Mouse (Mus musculus) adrenal gland, postnatal 25 days (tissue): Measurements from ENCODE around the gene Prkce. TPM values are rescaled to one million over a fixed set of nuclear protein-coding genes. Genes with fewer than 3 reads are reported as not detected.

ENCODE experiments used
- DNase-seq: peaks from one replicate; pipeline ENCODE4 v3.0.0; 2021; ENCODE audit warnings: mixed read lengths
- total RNA-seq: library from RNA; stranded (reverse); gene quantifications from 2 replicates; pipeline ENCODE4 v1.2.3, GENCODE M21; 2021

Gene Prkce
- total RNA-seq, 1 experiment from 2014 or later: 25.8 TPM

DNA sequence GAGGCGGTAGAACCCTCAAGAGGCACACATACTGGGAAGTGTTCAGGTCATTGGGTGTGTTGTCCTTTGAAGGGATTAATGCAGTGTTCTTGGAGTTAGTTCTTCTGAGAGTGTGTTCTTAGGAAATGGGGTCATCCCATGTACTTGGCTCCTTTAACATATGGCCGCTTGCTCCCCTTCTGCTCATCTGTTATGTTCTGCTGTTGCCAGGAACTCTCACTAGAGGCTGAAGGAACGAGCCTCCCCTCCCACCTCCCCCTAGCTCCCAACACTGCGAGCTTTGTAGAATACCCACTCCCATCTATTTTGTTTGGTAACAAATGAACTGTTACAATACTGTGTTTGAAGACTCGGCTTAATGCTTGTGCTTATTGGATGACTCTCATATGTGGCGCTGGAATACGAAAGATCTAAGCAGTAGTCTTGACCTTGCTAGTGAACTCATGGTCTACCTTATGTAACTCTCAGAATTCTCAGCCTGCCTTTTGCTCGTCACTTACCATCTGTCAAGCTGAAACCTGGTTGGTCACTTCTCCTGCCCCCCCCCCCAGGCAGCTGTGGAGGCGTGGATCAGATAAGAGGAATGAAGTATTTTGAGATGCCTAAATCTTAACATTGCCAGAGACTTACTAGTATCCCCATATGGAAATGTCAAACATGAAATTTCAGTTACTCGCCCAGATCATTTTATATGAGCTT lies 58.1 kb downstream of the Prkce start:
- no peak for DNase-seq

DNA sequence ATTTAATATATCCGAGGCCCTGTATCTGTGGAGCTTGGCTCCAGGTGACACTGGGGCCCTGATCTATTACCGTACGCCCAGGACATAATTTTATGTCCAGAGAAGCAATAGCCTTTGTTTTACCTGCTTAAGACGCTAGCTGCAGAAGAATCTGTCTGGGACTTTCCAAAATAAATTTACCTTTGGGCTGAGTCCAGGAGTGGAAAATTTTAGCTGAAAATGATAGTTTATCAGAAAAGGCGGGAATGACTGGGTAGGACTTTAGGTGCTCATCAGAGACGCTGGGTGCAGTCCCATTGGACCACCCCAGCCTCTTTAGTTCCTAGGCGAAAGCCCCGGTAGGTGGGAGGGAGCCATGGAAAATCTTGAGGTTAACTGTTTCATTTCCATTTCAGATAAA lies 58.6 kb downstream of the Prkce start:
- no peak for DNase-seq

DNA sequence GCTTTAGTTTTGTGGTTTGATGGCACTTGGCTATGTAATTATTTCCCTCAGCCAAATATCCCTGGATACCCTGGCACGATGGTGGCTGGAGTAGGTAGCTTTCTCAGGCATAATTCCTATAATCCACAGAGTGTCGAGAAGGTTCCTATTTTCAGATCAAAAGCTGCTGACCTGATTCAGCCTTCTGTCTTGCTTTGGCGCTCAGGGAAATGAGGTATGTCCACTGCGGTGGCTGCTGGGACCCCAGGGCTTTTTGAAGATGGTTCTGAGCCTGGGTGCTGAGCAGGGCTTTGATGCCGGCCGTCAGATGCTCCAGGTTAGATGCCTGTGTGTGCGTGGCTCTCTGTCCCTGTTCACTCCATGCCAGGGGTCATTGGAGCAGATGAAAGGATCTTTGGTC lies 59.0 kb downstream of the Prkce start:
- DNase-seq: no peak

DNA sequence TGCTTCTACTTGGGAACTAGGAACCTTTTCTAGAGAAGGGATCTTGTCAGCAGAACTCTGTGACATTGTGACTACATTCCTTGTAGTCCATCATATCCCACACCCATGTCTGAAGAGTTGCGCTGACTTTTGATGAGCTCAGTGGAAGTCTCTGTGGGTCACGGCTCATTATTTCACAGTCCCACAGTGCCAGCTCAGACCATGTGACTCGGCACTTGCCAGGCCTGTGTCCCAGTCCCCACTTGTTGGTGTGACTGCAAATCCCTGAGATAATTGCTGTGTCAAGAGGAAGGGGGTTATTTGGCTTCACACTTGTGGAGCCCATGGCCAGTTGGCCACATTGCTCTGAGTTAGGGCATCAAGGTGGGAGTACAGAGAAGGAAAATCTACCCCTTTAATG lies 59.8 kb downstream of the Prkce start:
- no peak for DNase-seq

DNA sequence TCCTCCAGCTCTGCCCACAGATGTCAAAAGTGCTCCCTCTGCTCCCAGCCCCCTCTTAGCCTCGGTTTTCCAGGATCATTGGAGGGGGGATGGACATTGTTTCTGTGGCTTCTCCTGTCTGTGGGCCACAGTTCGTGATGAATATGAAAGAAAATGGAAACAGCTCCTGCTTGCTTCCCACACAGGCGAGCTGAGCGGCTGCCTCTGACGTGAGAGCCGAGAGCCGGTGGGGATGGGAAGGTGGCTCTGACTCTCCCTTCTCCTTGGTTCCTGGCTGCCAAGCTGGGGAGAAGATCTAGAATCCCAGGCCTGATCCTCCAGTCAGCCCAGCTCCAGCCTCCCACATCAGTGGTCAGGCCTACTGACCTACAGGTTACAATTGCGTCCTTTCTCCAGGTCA lies 61.3 kb downstream of the Prkce start:
- no peak for DNase-seq

DNA sequence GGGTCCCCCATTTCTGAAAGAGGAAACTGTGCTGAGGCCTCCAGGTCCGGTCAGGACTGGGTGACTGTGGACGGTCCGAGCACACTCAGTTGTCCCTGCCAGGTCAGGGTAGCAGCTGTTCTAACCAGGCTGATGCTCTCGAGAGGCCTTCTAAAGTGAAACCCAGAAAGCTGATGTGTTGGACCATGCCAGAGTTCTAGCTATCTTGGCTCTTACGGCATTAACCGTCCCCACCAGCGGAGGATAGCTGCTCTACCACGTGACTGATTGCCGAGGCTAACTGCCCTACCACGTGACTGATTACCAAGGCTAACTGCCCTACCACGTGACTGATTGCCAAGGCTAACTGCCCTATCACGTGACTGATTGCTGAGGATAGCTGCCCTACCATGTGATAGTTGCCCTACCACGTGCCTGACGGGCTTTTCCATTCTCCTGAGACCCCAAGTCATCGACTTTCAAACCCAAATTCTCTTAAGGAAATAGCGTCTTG lies 62.6 kb downstream of the Prkce start:
- no peak for DNase-seq

DNA sequence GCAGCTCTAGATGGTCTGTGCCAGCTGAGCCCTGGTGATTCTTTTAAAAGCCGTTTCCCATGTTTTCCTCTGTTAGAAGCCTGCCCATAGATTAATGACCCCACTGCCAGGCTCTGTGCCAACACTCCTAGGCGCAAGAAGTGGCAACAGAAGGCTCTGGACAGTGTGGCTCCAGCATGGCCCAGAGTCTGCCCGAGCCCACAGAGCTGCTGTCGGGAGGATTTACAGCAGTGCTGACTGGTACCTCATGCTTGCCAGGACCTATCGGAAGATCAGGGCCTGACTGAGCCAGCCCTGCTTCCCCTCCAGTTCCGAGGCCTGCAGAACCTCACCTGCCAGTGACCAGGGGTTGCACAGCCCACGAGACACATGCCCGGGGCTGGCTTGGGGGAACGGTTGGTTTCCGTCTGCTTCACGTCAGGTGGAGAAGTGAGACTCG lies 64.2 kb downstream of the Prkce start:
- DNase-seq: peak; percentile 53

DNA sequence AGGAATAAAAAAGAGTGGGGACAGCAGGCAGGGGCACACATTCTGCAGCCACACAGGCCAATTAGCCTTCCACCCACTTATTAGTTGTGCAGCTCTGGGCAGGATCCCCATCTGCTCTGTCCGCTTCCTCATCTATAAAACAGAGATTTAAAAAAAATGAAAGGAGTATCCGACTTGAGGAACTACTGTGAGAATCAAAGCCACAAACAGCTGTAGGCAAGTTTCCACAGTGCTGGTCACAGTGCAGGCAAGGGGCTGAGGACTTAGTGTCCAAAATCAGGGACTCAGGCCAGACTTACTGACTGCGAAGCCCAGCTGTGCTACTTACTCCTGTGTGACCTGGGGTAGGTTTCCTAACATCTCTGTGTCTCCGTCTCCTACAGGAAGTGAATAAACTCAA lies 64.7 kb downstream of the Prkce start:
- DNase-seq: no peak

DNA sequence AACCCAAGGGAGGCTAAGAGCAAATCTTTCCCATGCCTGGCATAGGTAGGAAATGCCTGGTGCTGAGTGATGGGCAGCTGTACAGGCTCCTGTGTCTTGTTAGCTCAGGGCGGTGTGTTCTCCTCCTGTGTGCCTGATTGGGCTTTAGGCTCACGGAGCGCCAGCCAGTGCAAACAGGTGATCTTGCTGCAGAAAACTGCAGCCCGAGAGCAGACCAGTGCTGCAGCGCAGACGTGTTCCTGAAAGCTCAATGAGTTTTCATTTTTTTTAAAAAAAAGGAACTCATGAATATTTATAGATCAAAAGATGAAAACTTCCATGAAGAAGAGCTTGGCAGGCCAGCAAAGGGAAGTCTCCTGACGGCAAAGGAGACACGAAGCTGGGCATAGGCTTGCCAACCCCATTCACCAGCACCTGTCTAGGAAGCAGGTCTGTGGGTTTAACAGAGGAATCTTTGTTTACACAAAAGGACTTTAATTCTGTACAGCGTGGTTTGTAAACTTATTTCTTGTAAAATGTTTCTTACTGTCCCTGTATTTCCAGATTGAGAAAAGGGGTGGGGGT lies 67.1 kb downstream of the Prkce start:
- DNase-seq: no peak

DNA sequence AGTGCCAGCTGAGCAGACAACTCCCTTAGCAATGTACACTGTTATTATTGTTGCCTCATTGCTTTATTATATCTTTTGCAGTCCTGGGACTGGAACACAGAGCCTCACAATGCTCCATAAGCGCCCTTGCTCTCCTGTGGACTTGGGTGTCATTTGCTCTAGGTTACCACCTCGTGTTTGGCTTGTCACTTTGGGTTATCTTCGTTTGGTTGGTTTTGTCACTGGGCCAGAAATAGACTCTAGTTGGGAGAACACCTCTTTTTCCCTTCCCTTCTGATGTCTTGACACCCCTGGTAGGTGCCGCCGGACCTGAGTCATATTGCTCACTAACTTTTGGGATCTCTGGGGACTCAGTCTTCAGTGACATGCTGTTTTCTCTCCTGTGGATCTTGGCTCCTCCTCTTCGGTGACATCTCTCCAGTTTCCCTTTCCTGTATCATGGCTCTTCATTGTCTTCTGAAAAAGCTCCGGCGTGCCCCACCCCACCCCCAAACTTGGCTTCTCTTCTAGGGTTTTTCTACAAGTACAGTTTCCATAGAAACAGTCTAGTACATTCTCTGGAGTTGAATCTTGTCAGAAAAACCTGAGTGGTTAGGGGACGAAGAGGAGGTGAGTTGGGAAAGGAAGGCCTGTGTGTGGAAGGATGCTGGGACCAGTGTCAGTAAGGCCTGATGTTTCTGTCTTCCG lies 68.6 kb downstream of the Prkce start:
- no peak for DNase-seq

DNA sequence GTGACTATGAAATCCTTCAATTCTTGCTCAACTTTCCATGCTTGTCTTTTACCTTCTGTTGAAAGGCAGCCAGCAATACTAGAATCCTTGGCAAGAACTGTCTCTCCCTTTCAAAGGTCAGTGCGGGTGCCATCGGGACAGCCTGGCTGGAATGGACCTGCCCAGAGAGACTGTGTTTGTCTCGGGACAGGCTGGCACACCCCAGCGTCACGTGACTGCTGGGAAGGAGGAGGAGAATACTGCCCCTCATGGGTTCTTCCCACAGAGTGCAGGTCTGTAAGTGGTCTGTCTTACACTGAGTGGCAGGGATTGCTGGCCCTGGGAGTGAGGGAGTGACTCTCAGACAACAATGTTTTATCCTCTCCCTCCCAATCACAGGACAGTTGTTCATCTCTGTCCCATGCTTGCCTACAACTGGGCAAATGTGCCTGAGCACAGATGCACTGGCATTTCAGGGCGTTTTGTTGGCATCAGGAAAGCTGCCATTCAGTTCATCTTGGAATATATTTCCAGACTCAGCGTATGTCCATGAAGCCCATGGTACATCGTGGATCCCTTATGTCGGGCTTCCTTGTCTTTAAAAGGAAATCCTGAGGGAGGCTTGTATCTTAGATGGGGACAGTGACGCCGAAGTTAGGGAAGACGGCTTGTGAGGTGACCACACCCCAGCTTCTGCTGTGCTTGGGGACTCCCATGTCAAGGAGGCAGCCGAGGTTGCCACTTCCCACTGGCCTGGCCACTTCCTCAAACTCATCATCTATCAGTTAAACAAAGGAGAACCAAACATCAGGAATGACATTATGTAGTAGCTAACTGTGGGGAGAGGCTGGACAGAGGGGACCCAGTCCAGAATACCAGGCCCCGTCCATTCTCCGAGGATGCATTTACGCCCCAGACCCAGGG lies 69.5 kb downstream of the Prkce start:
- DNase-seq: peak; percentile 65

DNA sequence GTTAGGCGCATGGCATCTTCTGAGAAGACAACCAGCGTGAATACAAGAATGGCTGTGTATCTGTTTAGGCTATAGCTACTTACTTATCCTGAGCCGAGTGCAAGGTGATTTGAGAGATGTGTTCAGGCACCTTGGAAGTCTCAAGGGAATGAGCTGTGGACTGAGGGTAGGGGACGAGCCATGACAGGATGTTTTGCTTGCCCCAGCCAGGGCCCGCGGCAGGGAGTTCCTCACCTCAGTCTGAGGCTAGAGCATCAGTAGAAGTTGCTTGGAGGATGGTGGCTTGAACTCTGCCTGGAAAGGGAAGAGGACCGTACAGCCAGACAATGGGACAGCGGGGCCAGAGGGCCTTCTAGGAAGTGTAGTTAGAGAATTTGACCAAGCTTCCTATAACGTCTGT lies 74.7 kb downstream of the Prkce start:
- no peak for DNase-seq

DNA sequence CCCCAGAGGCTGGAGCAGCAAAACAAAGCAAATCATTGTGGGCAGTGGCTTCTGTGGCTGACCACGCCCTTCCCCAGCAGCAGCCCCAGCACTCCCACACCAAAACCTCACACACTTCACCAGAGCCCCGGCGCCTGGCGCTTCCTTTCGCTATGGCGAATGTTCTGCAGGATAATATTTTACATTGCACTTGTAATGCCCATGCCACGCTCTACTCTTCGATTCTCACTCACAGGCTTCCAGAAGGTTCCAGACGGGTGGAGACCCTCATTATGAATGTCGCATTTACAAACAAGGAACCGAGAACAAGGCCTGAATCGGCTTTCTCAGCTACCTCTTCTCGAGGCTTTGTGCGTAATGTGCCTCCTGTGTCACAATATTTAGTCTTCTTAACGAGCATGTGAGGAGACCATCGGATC lies 75.5 kb downstream of the Prkce start:
- DNase-seq: no peak

DNA sequence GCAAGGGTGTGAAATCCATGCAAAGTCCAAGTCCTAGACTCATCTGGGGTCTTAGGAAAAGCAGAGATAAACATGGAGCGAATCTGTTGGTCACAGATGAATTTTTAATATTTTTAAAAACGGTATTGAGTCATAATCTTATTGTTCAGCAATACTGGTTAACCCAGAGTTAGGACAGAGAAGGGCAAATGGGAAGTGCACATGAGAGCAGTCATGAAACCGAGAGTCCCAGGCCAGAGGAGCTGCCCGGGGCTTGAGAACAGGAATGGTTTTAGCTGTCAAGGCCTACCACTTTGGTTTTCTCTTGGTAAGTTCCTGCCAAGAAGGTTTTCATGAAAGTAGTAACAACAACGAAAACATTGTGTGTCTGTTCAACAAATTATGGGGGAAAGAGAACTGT lies 76.8 kb downstream of the Prkce start:
- no peak for DNase-seq

DNA sequence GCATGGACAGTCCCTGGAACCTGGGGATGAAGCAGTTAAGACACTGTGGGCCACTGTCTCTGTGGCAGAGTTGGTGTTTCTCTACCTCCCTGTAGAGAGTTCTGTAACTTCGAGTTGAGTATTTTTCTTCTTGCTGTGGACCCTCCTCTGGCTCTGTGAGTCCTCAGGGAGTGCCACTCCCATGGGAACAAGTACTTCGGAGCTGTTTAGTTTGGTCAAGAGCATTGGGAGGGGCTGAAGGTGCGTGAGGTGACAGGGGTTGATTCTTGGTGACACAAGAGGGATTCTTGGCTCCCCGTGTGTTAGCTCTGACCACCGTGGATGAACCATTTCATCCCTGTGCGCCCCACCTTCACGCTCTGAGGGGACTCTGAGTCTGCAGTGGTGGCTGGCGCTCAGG lies 81.2 kb downstream of the Prkce start:
- no peak for DNase-seq

DNA sequence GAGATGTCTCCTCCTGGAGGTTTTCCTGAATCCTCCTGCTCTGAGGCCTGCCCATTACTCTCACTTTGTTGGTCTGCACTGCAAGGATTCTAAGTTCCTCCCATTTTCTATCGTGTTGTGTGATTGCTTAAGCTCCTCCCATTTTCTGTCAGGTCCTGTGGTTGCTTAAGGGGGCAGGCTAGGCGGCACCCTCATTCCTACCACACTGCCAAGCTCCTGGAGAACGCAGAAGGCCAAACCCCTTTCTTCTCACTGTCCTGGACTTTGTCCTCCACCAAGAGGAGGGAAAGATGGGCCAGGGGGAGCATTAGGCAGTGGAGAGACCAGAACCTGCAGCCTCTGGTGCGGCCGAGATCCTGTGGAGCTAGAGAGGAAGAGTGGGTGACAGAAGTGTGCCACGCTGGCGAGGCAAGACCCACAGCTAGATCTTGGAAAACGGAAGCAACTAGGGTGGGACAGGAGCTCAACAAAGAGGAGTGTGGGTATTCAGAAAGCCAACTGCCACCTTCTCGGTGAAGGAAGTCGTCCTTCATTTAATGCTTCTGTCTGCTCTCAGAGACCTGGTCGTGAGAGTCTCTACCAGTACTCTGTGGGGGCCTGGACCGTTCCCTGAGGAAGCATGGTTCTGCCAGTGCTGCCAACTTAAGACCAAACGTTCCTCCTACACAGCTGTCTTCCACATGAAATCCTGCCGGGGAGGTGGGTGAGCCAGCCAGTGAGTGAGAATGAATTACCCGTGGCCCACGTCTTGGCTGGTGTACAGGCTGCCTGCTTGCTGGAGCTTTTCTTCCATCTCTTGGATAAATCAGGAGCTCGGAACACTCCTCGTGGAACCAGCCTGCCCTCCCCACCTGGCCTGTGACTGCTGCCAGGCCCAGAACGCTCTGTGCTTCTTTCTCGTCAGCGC lies 82.2 kb downstream of the Prkce start:
- no peak for DNase-seq

DNA sequence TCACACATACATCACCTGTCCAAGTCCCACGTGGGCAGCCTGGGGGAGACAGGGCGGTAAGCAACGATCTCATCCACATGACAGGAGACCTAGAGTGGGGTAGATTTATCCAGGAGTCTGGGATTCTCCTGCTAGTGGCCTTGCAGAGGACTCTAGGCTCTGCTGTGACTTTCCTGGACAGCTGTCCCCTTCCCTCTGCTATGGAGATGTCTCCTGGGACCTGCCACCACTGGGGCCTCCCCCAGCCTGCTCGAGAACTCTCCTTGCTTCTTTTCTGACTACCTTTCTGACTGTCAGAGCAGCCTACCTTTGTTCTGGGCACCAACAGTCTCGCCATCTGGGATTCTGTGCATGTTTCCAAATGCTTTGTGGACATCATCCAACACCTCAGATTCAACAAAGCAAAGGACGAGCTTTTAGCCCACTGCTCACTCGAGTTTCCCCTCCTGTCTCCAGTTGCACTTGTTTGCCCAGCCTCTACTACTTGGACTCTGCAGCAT lies 82.9 kb downstream of the Prkce start:
- DNase-seq: no peak

DNA sequence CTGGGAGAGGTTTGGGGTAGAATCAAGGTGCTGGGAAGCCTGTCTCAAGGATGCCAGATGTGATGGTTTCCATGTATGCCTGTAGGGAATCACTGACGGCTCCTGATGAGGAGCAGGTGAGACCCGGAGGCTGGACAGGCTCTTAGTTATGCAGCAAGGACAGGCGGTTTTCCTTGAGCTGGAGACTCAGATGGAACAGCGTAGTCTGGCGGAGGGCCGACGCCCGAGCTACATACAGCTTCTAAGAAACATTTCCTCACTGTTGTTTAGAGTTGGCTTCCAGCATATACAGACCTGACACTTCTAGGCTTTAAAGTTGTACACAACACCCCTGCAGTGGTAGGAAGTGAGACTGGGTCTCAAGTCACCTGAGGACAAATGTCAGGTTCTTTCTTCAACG lies 86.3 kb downstream of the Prkce start:
- no peak for DNase-seq

DNA sequence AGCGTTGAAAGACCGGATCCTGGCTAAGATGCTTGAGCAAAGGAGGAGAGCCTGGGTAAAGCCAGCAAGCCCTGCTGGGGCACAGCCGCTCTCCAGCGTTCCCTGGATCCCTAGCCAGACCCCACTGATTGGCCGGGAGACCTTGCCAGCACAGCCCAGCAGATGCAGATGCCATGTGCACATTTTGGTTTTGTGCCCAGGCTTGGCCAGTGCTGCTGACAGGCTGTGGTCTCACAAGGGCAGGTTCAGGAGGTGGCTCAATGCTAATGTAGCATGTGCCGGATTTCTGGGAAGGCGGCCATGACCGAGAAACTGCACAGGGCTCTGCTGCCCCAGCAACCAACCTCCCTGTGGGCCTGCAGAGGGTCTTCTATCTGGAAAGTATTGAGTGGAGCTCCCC lies 86.7 kb downstream of the Prkce start:
- peak; percentile 63 for DNase-seq

DNA sequence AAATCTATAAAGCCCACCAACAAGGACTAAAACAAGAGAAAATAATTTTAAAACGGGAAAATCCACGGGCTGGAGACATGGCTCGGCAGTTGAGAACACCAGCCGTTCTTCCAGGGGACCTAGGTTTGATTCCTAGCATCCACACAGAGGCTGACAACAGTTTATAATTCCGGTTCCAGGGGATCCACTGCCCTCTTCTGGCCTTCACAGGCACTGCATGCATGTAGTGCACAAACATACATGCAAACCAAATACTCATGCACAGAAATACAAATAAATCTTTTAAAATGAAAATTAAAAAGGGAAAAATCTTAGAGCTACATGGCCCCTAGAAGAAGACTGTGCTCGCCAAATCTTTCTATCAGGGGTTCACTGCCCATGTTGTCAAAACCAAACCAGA lies 87.4 kb downstream of the Prkce start:
- no peak for DNase-seq

DNA sequence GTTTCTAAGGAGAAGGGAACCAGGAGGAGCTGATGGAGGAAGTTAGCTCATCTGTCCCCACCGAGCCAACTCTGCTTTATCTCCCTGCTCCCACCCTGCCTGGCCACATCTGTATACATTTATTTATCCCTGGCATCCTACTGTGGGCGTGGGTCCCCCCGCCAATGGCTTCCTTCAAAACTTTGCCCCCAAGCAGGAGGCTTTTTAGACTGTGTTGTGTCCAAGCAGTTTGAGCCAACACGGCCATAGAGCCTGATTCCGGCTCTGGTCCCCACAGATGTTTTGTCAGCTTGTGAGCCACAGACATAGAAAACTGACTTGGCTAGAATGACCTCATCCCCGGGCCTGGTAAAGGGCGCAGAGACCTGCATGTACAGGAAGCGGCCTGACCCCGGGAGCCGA lies 89.1 kb downstream of the Prkce start:
- DNase-seq: no peak
